Mouse (Mus musculus): ENCODE data around the gene Vav3.

The Vav3 gene

GRCm38 (mm10) chr3:109592970-109593369 lies 252.5 kb downstream of the Vav3 start:
- DNase-seq (ENCODE audit: low read depth): no peak

DNA sequence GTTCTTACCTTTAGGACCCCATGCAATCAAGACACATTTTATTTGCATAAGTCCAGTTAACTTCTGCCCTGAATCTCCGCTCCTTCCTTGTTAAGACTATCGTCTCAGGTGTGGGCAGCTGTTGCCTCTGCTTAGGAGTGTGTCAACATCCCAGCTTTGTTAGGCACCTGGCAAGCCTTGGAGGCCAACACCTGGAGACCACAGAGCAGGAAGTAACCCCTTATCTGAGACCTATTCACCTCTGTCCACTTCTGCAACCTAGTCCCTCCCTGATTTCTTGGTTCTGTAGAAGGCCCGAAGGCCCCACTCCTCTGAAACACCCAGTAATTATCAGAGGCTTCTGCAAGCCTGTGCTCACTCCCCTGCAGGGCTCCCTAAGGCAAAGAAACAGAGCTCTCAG lies 255.6 kb downstream of the Vav3 start:
- DNase-seq (ENCODE audit: low read depth): no peak

DNA sequence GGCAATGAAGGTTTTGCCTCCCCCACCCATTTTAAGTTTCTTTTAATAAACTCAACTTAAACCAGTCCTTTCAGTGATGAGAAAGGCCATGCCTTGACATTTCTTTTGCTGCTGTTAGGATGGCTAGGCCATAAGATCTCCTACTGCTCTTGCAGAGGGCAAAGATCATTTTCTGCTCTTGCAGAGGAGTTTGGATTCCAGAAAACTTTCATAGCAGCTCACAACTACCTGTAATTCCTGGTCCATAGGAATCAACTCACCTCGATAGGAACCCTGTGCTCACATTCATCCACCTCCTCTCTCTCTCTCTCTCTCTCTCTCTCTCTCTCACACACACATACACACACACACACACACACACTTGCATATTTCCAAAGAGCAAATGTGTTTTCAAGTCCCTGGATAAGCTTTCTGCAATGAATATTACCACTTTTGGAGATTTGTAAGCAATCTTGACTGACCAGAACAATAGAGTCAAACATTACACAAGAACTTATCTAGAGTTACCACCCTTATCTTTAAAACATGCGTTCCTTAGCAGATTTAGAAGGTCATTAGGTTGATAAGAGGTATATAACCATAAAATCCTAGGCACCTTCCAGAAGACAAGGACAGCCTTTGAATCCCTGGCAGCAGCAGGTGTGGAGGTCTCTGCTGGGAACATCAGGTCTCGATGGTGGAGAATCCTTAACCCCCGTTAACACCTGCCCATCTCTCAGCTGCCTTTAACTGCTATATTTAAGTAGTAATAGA lies 260.4 kb downstream of the Vav3 start:
- no peak for DNase-seq (ENCODE audit: low read depth)

DNA sequence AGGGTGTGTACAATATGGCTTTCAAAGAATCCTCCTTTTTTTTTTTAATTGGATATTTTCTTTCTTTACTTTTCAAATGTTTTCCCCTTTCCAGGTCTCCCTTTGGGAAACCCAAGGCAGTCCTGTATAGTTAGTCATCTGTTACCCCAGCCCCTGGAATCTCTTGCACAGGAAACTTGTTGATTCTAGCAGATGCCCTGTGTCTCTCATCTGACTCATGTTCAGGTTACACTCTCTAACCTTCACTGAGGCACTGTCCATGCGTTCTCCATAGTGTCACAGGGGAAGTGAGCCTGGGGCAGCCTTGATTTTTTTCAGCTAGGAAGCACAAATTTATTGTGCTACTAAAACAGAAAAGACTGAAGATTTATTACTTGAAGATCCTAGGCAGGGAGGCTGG lies 262.3 kb downstream of the Vav3 start:
- DNase-seq (ENCODE audit: low read depth): no peak

DNA sequence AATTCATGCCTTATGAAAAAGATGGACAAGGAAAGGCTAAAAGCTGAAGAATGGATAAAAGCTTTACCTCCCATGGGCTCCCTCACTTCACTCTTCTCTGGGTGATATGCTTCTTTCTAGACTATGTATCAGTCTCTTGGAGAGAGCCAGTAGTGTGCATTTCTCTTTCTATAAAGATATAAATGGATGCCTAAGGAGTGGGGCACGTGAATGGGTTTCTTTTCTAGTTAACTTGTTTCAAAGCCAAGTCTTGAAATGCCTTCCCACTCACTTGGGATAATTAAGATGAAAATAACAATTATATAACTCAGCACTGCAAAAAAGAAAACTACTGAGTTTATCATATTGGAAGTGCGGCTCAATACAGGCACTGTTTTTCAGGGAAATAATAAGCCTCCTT lies 265.7 kb downstream of the Vav3 start:
- no peak for DNase-seq (ENCODE audit: low read depth)

GRCm38 (mm10) chr3:109621721-109622120 lies 281.3 kb downstream of the Vav3 start:
- no peak for DNase-seq (ENCODE audit: low read depth)

DNA sequence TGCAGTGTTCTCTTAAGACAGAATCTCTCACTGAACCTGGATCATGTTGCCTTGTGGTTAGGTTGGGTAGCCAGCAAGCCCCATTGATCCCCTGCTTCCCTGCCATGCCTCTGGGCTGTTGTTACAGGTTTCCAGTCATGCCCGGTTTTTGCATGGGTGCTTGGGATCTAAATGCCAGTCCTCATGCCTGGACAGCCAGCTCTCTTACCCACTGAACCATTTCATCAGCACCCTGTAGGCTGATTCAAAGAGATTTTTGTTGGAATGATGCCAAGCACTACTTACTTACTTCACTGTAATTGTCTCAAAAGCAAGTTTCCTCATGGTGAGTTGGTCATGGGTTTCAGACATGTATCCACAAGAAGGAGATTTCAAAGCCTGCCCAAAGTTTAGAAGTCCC lies 281.9 kb downstream of the Vav3 start:
- DNase-seq (ENCODE audit: low read depth): no peak

- DNase-seq (ENCODE audit: low read depth): no peak
These were observed 282.4 kb downstream of the Vav3 start for GRCm38 (mm10) chr3:109622816-109623215.

- DNase-seq (ENCODE audit: low read depth): no peak
These were observed 283.3 kb downstream of the Vav3 start for GRCm38 (mm10) chr3:109623770-109624169.

- no peak for DNase-seq (ENCODE audit: low read depth)
These were observed 295.6 kb downstream of the Vav3 start for GRCm38 (mm10) chr3:109636045-109636444.

GRCm38 (mm10) chr3:109639386-109639785 lies 298.9 kb downstream of the Vav3 start:
- no peak for DNase-seq (ENCODE audit: low read depth)

DNA sequence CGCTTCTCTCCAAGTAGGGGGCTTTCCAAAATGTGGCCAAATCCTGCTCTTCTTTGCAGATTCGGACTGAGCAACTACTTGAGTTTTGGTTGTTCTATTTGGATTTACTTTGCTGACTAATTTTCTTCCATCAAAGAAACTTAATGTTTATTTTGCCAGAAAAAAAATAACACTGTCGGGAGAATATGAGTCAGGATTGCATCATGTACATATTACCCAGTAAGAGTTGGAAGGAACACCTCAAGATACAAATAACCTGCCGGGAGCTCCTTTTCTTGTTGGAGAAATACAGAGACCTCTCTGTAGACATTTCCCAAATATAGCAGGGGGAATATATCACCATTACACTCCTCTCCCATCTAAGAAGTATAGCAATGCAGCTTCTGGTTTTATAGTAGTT lies 300.3 kb downstream of the Vav3 start:
- no peak for DNase-seq (ENCODE audit: low read depth)

DNA sequence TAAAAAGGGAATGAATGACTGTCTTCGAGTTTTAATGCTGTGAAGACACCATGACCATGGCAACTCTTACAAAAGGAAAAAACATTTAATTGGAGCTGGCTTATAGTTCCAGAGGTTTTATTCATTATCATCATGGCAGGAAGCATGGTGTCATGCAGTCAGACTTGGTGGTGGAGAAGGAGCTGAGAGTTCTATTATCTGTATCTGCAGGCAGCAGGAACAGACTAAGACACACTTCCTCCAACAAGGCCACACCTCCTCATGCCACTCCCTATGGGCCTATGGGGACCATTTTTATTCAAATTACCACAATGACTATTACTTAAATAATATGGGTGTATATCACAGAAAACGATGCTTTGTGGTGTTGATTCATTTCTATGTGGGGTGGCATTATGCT lies 307.8 kb downstream of the Vav3 start:
- no peak for DNase-seq (ENCODE audit: low read depth)

- DNase-seq (ENCODE audit: low read depth): no peak
These were observed 311.0 kb downstream of the Vav3 start for GRCm38 (mm10) chr3:109651479-109651878.

DNA sequence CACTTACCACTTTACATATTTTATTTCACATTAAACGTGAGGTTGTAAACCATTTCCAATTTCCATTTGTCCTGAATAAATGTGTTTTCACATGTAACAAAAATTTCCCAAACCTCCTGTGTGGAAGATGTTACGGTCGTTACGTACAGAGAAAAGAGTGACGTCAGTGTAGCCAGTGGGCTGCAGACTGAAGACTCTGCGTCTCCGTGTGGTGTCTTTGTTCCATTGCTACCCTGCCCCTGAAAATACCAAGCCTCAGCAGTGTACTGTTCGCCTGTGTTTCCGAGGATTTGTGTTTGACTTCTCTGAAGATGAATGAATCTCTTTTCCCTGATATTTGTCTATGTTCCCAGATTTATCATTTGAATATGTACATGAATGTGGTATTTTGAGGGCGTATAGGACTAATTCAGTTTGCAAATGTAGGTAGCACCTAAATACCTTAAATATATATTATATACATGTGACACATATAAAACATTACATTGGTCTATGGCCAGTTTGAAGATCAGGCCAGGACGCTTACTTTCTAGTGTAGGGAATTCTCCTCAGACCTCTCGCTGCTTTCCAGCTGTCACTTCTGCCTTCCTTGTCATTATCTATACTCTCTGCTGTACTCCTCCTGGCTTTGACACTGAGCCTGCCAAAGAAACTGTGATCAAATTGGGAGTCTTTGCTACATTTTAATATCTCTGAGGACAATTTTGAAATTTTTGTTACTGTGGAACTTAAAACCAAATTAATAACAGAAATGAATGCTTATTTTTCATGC lies 312.6 kb downstream of the Vav3 start:
- no peak for DNase-seq (ENCODE audit: low read depth)

GRCm38 (mm10) chr3:109654386-109654785 lies 313.9 kb downstream of the Vav3 start:
- DNase-seq (ENCODE audit: low read depth): no peak

- no peak for DNase-seq (ENCODE audit: low read depth)
These were observed 331.3 kb downstream of the Vav3 start for GRCm38 (mm10) chr3:109671716-109672115.

DNA sequence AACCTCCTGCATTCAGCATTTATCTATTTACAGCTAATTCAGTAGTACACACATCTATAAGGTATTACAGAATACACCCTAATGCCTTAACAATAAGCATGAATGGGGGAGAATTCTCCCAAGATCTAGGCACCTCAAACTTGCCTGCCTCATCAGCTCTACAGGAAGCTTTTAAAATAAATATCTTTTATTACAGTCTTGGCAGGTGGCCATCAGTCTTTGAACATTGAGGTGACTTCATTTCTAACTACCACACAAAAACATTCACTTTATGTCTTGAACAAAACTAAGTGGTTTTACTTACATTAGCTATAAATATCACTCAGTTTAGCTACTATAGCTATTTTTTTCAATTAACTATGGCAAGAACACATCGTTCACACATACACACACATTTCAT lies 332.5 kb downstream of the Vav3 start:
- DNase-seq (ENCODE audit: low read depth): no peak

- no peak for DNase-seq (ENCODE audit: low read depth)
These were observed 339.8 kb downstream of the Vav3 start for GRCm38 (mm10) chr3:109680281-109680680.

GRCm38 (mm10) chr3:109681863-109682262 lies 341.4 kb downstream of the Vav3 start:
- DNase-seq (ENCODE audit: low read depth): no peak

GRCm38 (mm10) chr3:109683608-109684295 lies 343.3 kb downstream of the Vav3 start:
- no peak for DNase-seq (ENCODE audit: low read depth)

GRCm38 (mm10) chr3:109690566-109690965 lies 350.1 kb downstream of the Vav3 start:
- no peak for DNase-seq (ENCODE audit: low read depth)

DNA sequence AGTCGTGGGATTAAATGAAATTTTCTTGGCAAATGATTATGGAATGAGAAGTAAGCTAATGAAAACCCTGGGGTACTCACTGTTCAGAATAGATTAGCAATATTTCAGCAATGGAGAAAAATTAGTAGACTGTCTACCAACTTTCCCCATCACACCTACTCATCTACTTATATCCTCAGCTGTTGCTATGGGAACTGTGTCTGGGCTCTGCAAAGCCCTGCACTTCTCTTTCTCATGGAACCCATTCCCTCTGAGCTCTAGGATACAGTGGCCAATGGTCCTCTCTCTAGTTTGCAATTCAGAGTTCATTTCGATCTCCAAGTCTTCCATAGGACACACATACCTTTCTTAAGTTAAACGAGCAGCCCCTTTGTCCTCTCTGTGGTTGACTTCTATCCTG lies 352.2 kb downstream of the Vav3 start:
- DNase-seq (ENCODE audit: low read depth): no peak

Measured in c-Kit-positive CD71-positive TER-119-negative erythroid progenitor cells, embryonic 14.5 days (primary cell).